Mouse (Mus musculus) megakaryocyte, embryonic 14.5 days (primary cell): Measurements from ENCODE around the gene Rab6a.

Experiments
- FLI1 ChIP-seq: IDR thresholded peaks from 2 replicates; pipeline ENCODE4 v1.6.1; 2012; ENCODE audit warnings: low read length, inconsistent platforms, mixed read lengths
- GATA1 ChIP-seq: IDR thresholded peaks from 3 replicates; pipeline ENCODE4 v1.6.1; 2012; ENCODE audit warnings: mixed read lengths, low read length, inconsistent platforms, borderline replicate concordance

DNA sequence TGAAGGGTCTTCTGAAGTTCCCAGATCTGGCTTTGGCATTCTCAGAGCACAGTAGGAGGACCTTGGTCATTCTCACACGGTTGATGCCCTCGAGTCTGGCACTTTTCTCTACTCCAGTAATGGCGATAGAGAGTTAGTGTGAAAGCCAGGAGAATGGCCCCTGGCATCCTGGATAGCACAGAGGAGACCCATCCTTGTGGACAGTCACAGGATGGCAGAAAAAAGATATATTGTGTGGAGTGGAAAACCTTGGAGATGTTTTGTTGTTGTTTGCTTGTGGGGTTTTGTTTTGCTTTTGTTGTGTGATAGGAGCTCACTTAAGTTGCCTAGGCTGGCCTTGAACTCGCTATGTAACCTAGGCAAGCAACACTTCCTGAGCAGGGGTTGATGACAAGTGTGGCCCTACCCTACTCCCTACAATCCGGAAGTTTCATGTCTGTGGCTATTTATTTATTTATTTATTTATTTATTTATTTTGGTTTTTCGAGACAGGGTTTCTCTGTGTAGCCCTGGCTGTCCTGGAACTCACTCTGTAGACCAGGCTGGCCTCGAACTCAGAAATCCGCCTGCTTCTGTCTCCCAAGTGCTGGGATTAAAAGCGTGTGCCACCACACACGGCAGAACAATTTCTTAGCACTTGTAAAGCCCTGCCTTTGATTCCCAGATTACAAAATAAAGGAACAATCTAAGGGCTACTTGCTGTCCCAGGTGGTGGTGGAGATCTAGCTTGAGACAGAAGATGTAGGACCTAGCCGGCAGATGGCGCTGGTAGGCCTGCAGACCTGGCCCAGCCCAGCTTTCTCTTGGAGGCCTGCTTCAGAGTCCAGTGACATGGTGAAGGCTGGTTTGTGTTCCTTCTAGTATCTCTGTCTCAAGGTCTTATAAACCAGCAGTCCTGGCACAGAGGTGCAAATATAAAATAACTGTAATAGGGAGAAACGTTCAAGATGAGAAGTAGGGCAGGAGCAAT, 78.1 kb downstream of the Rab6a start:
- no peak for TF ChIP-seq GATA1
- no peak for TF ChIP-seq FLI1
